Mouse (Mus musculus): ENCODE measurements around the gene Tbx19. TPM values are rescaled to one million over a fixed set of nuclear protein-coding genes. Genes with fewer than 3 reads are reported as not detected.

Tbx19 gene
- total and polyA plus RNA-seq, 2 experiments from 2014 or later, result not detected

DNA sequence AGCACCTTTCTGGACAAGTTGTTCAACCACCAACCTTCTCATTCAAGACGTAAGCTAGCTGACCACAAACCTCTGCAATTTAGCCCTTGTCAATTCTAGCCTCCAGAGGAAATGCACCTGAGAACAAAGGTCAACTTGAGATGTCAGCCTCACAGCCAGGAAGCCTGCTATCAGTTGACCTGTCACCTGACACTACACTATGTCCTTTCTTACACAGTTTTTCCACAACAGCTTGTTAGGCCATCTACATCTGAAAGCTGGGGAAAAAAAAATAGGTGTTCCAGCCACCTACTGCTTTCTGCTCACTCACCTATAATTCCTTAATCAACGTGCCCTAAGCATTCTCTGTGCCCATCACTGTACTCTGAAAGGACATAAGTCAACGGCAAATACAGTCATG lies 23.6 kb upstream of the Tbx19 start:
- H3K9ac ChIP-seq, result no peak overlapping the region
- no peak overlapping the region for H3K27ac ChIP-seq (ENCODE audit: low read depth, low read length)
- H3K27me3 ChIP-seq (ENCODE audit: insufficient read depth, low read length), result no peaks in the 10 kb centered on the region
- no peak overlapping the region for H3K4me3 ChIP-seq (ENCODE audit: low read depth, low read length)
- DNase-seq (no peak), ATAC-seq (no peak)
- H3K4me1 ChIP-seq (ENCODE audit: insufficient read depth), result 0 out of 2 replicates have a peak, but pooled peaks cover 5% of the 10 kb centered on the region
- no peak overlapping the region for H3K4me2 ChIP-seq (ENCODE audit: low read depth)
- no peaks in the 10 kb centered on the region for H3K36me3 ChIP-seq (ENCODE audit: insufficient read depth)
- no peak for TF ChIP-seq CTCF (IDR thresholded peaks at IDR 0.05; ENCODE audit: low read depth)
- no peaks in the 10 kb centered on the region for H3K9me3 ChIP-seq (ENCODE audit: low read length)
- 90% methylated on average over 3 of the region's 3 CpGs for WGBS

DNA sequence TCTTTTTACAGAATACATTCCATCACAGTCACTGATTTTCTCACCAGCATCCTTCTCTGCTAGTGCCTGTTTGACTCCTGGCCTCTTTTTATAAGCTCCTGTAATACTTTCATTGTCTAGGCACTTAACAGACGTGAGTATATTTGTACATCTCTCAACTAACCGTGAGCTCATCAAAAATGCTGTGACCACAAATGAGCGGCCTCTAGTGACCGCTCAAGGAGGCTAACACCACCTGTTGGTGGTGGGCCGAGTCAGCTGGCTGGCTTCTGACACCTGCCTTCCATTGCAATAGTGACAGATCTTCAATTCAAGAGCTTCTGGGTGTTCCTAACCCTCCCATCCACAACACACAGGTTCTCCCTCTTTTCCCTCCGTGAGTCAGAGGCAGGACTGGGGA lies 22.8 kb upstream of the Tbx19 start:
- Histone ChIP-seq H3K27me3 (ENCODE audit: insufficient read depth, low read length) (no peaks in the 10 kb centered on the region), H3K4me2 (ENCODE audit: low read depth) (no peak overlapping the region), H3K36me3 (ENCODE audit: insufficient read depth) (no peaks in the 10 kb centered on the region; the same call in 1 of the 2 replicates), H3K9me3 (ENCODE audit: low read length) (no peaks in the 10 kb centered on the region), H3K27ac (ENCODE audit: low read depth, low read length) (no peak overlapping the region), H3K4me3 (ENCODE audit: low read depth, low read length) (no peak overlapping the region), H3K4me1 (ENCODE audit: insufficient read depth) (0 out of 2 replicates have a peak, but pooled peaks cover 5% of the 10 kb centered on the region), H3K9ac (no peak overlapping the region)
- TF ChIP-seq CTCF (IDR thresholded peaks at IDR 0.05; ENCODE audit: low read depth), result no peak
- no peak for ATAC-seq
- WGBS, result 83% methylated on average over 6 of the region's 6 CpGs
- DNase-seq, result no peak

DNA sequence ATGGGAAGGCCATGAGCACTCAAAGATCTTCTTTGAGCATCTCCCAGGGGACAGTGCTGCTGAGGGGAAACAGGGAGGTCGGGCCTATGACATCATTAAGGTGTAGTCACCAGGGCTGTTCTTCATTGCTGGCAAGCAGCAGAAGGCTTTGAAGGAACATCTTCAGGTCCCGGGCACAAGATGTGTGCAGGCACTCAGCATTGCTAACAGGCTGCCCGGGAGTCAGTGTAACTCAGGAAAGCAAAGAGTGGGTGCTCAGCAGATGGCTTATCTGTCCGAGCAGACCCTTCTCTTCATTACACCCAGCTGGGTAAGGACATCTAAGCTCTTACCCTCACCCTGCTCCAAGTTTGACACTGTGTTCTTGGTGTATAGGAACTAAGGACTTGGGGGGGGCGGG lies 18.7 kb upstream of the Tbx19 start:
- Histone ChIP-seq H3K27me3 (ENCODE audit: insufficient read depth, low read length) (no peaks in the 10 kb centered on the region), H3K36me3 (ENCODE audit: insufficient read depth) (no peaks in the 10 kb centered on the region; the same call in 1 of the 2 replicates), H3K4me1 (ENCODE audit: insufficient read depth) (no peaks in the 10 kb centered on the region), H3K27ac (ENCODE audit: low read depth, low read length) (no peak overlapping the region), H3K4me2 (ENCODE audit: low read depth) (no peak overlapping the region), H3K9me3 (ENCODE audit: low read length) (no peaks in the 10 kb centered on the region), H3K9ac (no peak overlapping the region), H3K4me3 (ENCODE audit: low read depth, low read length) (no peak overlapping the region)
- TF ChIP-seq CTCF (IDR thresholded peaks at IDR 0.05; ENCODE audit: low read depth), result no peak
- ATAC-seq (no peak), DNase-seq (no peak)
- WGBS, result 84% methylated on average over 5 of the region's 5 CpGs

DNA sequence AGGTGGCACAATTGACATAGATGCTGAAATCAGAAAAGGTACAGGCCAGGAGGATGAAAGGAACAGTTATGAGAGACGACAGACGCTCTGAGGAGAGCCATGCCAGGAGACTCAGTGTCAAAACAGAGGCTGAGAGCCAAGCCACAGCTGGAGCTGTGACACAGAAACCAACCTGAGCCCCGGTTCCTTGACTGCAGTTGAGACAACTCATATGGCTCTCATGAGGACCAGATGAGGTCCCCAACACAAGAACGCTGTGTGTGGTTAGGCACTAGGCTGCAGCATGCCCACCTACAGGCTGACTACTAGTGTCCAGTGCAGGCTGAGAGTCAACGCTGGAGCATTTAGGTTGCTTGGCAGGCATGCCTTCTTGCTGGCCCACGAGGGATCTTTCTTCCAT lies 17.5 kb upstream of the Tbx19 start:
- ATAC-seq, result no peak
- 74% methylated on average over 6 of the region's 6 CpGs for WGBS
- H3K27me3 ChIP-seq (ENCODE audit: insufficient read depth, low read length), result no peaks in the 10 kb centered on the region
- H3K4me2 ChIP-seq (ENCODE audit: low read depth), result no peak overlapping the region
- H3K9ac ChIP-seq, result no peak overlapping the region
- no peak overlapping the region for H3K4me3 ChIP-seq (ENCODE audit: low read depth, low read length)
- DNase-seq, result no peak
- no peaks in the 10 kb centered on the region for H3K4me1 ChIP-seq (ENCODE audit: insufficient read depth)
- TF ChIP-seq CTCF (IDR thresholded peaks at IDR 0.05; ENCODE audit: low read depth), result no peak
- H3K27ac ChIP-seq (ENCODE audit: low read depth, low read length), result no peak overlapping the region
- no peaks in the 10 kb centered on the region; the same call in 1 of the 2 replicates for H3K36me3 ChIP-seq (ENCODE audit: insufficient read depth)
- no peaks in the 10 kb centered on the region for H3K9me3 ChIP-seq (ENCODE audit: low read length)

DNA sequence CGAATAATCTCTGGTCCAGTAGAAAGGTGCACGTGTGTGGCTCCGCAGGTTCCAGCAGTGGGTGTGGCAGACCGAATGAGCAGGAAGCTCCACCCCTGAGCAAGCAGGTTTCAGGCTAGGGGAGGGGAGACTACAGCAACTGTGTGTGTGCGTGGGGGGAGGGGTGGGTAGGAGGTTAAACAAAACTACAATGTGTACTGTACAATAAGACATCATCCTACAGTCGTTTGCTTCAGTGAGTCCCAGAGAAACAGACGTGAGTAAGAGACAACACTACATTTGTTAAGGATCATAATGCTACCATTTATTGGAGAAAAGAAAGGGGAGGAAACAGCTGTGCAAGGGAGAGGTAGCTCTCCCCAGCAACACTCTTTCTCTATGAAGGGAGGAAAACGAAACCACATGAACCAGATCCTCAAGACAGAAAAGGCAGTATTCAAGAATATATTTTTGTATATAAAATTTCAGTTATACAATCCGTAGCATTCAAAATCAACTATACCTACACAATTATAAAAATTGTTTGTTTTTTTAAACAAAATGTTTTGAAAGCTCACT lies 13.6 kb upstream of the Tbx19 start:
- Histone ChIP-seq H3K4me1 (ENCODE audit: insufficient read depth) (no peaks in the 10 kb centered on the region), H3K27ac (ENCODE audit: low read depth, low read length) (no peak overlapping the region), H3K36me3 (ENCODE audit: insufficient read depth) (no peaks in the 10 kb centered on the region; the same call in 1 of the 2 replicates), H3K9me3 (ENCODE audit: low read length) (no peaks in the 10 kb centered on the region), H3K4me2 (ENCODE audit: low read depth) (no peak overlapping the region), H3K4me3 (ENCODE audit: low read depth, low read length) (no peak overlapping the region), H3K9ac (no peak overlapping the region), H3K27me3 (ENCODE audit: insufficient read depth, low read length) (no peaks in the 10 kb centered on the region)
- 52% methylated on average over 6 of the region's 9 CpGs for WGBS
- ATAC-seq (no peak), DNase-seq (no peak)
- no peak for TF ChIP-seq CTCF (IDR thresholded peaks at IDR 0.05; ENCODE audit: low read depth)

DNA sequence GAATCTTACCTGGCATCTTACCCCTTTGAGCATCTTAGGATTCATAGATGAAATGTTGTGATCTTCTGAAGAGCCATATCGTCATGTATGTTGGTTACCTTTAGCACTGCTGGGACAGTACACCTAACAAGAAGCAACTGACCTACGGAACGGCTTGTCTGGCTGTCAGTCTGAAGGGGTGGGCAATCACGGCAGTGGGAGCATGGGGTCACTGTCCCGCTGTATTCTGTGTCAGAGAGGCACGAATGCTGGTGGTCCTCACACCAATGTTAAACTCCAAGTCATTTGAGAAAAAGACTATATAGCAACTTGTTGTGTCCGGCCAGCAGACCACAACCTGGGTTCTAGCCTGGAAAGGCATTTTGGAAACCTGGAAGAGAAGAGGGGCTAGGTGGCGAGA lies 10.7 kb upstream of the Tbx19 start:
- ATAC-seq (no peak), DNase-seq (no peak)
- H3K27ac ChIP-seq (ENCODE audit: low read depth, low read length), result no peak overlapping the region
- H3K4me3 ChIP-seq (ENCODE audit: low read depth, low read length), result no peak overlapping the region
- H3K9me3 ChIP-seq (ENCODE audit: low read length), result no peaks in the 10 kb centered on the region
- WGBS, result 82% methylated on average over 7 of the region's 8 CpGs
- no peaks in the 10 kb centered on the region for H3K4me1 ChIP-seq (ENCODE audit: insufficient read depth)
- H3K9ac ChIP-seq, result no peak overlapping the region
- no peaks in the 10 kb centered on the region for H3K36me3 ChIP-seq (ENCODE audit: insufficient read depth)
- H3K4me2 ChIP-seq (ENCODE audit: low read depth), result no peak overlapping the region
- TF ChIP-seq CTCF (IDR thresholded peaks at IDR 0.05; ENCODE audit: low read depth), result no peak
- H3K27me3 ChIP-seq (ENCODE audit: insufficient read depth, low read length), result no peaks in the 10 kb centered on the region

DNA sequence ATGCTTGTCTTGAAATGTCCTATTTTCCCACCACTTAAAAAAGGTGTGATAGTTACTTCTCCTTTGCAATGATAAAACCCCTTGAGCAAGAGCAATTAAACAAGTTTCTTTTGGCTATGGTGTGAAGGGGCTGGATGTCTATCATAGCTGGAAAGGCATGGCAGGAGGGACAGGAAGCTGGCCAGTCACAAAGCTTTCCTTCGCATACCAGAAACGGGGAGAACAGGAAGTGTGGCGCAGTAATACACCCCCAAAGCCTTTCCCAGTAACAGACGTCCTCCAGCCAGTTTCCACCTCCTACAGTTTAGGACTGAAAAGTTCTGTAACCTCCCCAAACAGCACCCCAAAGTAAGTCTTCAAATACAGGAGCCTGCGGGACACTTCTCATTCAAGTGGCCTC lies 9.6 kb upstream of the Tbx19 start:
- Histone ChIP-seq H3K4me2 (ENCODE audit: low read depth) (no peak overlapping the region), H3K27me3 (ENCODE audit: insufficient read depth, low read length) (no peaks in the 10 kb centered on the region), H3K4me3 (ENCODE audit: low read depth, low read length) (no peak overlapping the region), H3K4me1 (ENCODE audit: insufficient read depth) (no peaks in the 10 kb centered on the region), H3K36me3 (ENCODE audit: insufficient read depth) (no peaks in the 10 kb centered on the region), H3K9me3 (ENCODE audit: low read length) (no peaks in the 10 kb centered on the region), H3K9ac (no peak overlapping the region), H3K27ac (ENCODE audit: low read depth, low read length) (no peak overlapping the region)
- no peak for TF ChIP-seq CTCF (IDR thresholded peaks at IDR 0.05; ENCODE audit: low read depth)
- no peak for ATAC-seq
- no peak for DNase-seq
- WGBS, result 82% methylated on average over 5 of the region's 5 CpGs
